Mouse (Mus musculus) kidney, embryonic 16.5 days (tissue): Measurements from ENCODE around the gene Prickle2. TPM values are rescaled to one million over a fixed set of nuclear protein-coding genes. Genes with fewer than 3 reads are reported as not detected.

Source experiments
- ATAC-seq: fragments of 200-750 bp; cut with Nextera tagmentation; 2 replicates; pipeline ENCODE4 v1.8.0; 2017; ENCODE audit warnings: moderate TSS enrichment; ENCODE audit not compliant: low FRiP score, low TSS enrichment
- H3K27ac ChIP-seq: fragments of 300-500 bp; sonication (generic); 2 replicates; pipeline ENCODE4 v1.5.1; 2014; ENCODE audit warnings: low read length
- H3K27me3 ChIP-seq: fragments of 300-500 bp; sonication (generic); 2 replicates; pipeline ENCODE4 v1.6.1; 2014; ENCODE audit warnings: low read length, control low read depth, mixed read lengths; ENCODE audit not compliant: insufficient read depth
- H3K36me3 ChIP-seq: fragments of 300-500 bp; sonication (generic); 2 replicates; pipeline ENCODE4 v1.6.1; 2014; ENCODE audit warnings: low read length, control low read depth, mixed read lengths; ENCODE audit not compliant: insufficient read depth
- H3K4me1 ChIP-seq: fragments of 300-500 bp; sonication (generic); 2 replicates; pipeline ENCODE4 v1.6.1; 2014; ENCODE audit warnings: low read length, control low read depth, mixed read lengths; ENCODE audit not compliant: insufficient read depth
- H3K4me2 ChIP-seq: fragments of 300-500 bp; sonication (generic); replicated peaks from 2 replicates; pipeline ENCODE4 v1.6.1; 2014; ENCODE audit warnings: low read depth, low read length
- H3K4me3 ChIP-seq: fragments of 300-500 bp; sonication (generic); 2 replicates; pipeline ENCODE4 v1.5.1; 2014; ENCODE audit warnings: mild to moderate bottlenecking, low read length
- H3K9ac ChIP-seq: fragments of 300-500 bp; sonication (generic); replicated peaks from 2 replicates; pipeline ENCODE4 v1.6.1; 2014; ENCODE audit warnings: low read length
- H3K9me3 ChIP-seq: fragments of 300-500 bp; sonication (generic); 2 replicates; pipeline ENCODE4 v1.6.1; 2016; ENCODE audit warnings: low read length, control low read depth
- WGBS: fragments of 180-500 bp; shearing (Covaris S2); extraction: QIAGEN DNeasy Blood & Tissue Kit; methylation state at CpG from one replicate; pipeline ENCODE4 v1.1.7; 2014; 5-methylcytosine and 5-hydroxymethylcytosine counted together
- polyA plus RNA-seq: library from polyadenylated mRNA; unstranded; fragments of >200 nt; fragmentation: Nextera tagmentation; extraction: Ambion mirVana; gene quantifications from 2 replicates; pipeline ENCODE4 v1.2.1, GENCODE M21; 2015

Prickle2 gene
- polyA plus RNA-seq, 1 experiment from 2014 or later, result 6.5 TPM

GRCm38 (mm10) chr6:92570090-92570489, 135.9 kb downstream of the Prickle2 start:
- WGBS, result 75% methylated on average over 7 of the region's 7 CpGs
- no peak for ATAC-seq
- Histone ChIP-seq H3K9me3 (no peaks in the 10 kb centered on the region), H3K27ac (no peak overlapping the region), H3K4me3 (no peak overlapping the region), H3K4me1 (no peaks in the 10 kb centered on the region), H3K27me3 (no peaks in the 10 kb centered on the region), H3K9ac (no peak overlapping the region), H3K36me3 (no peaks in the 10 kb centered on the region), H3K4me2 (no peak overlapping the region)

GRCm38 (mm10) chr6:92569283-92569682, 136.7 kb downstream of the Prickle2 start:
- 39% methylated on average over 4 of the region's 4 CpGs for WGBS
- H3K9ac ChIP-seq, result no peak overlapping the region
- H3K4me3 ChIP-seq, result no peak overlapping the region
- no peak overlapping the region for H3K27ac ChIP-seq
- H3K27me3 ChIP-seq, result no peaks in the 10 kb centered on the region
- H3K4me1 ChIP-seq, result no peaks in the 10 kb centered on the region
- no peaks in the 10 kb centered on the region for H3K36me3 ChIP-seq
- no peak overlapping the region for H3K4me2 ChIP-seq
- ATAC-seq, result no peak
- H3K9me3 ChIP-seq, result no peaks in the 10 kb centered on the region

GRCm38 (mm10) chr6:92559261-92559660, 146.7 kb downstream of the Prickle2 start:
- Histone ChIP-seq H3K9me3 (no peaks in the 10 kb centered on the region), H3K4me1 (0 out of 2 replicates have a peak, but pooled peaks cover 7% of the 10 kb centered on the region), H3K4me2 (no peak overlapping the region), H3K36me3 (no peaks in the 10 kb centered on the region), H3K4me3 (no peak overlapping the region), H3K27me3 (no peaks in the 10 kb centered on the region), H3K9ac (no peak overlapping the region), H3K27ac (no peak overlapping the region)
- 100% methylated on average over 1 of the region's 1 CpGs for WGBS
- no peak for ATAC-seq

GRCm38 (mm10) chr6:92555675-92556074, 150.3 kb downstream of the Prickle2 start:
- Histone ChIP-seq H3K27me3 (no peaks in the 10 kb centered on the region), H3K4me1 (0 out of 2 replicates have a peak, but pooled peaks cover 7% of the 10 kb centered on the region), H3K27ac (no peak overlapping the region), H3K4me3 (no peak overlapping the region), H3K9ac (no peak overlapping the region), H3K36me3 (no peaks in the 10 kb centered on the region), H3K9me3 (no peaks in the 10 kb centered on the region), H3K4me2 (no peak overlapping the region)
- no peak for ATAC-seq
- WGBS, result 63% methylated on average over 2 of the region's 2 CpGs

DNA sequence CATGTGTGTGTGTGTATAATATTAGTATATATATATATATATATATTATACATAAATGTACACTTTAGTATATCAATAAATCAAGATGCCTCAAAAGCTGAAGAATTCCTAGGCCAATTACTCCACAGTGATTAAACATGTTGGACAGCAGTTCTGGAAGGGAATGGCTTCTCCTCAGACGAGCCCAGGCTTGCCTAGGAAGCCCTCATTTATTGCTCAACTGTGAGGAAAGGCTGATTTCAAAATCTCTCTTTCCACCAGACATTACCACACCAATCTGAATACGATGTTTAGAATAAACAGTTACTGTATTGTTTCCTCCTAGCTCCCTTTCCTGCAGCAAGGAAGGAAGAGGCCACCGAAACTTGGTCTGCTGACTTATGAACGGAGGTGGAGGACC, 152.9 kb downstream of the Prickle2 start:
- 0 out of 2 replicates have a peak, but pooled peaks cover 7% of the 10 kb centered on the region for H3K4me1 ChIP-seq
- no peak overlapping the region for H3K4me2 ChIP-seq
- no peak for ATAC-seq
- H3K27ac ChIP-seq, result no peak overlapping the region
- H3K27me3 ChIP-seq, result no peaks in the 10 kb centered on the region
- no peak overlapping the region for H3K4me3 ChIP-seq
- no peaks in the 10 kb centered on the region for H3K9me3 ChIP-seq
- 89% methylated on average over 4 of the region's 4 CpGs for WGBS
- no peak overlapping the region for H3K9ac ChIP-seq
- no peaks in the 10 kb centered on the region for H3K36me3 ChIP-seq

GRCm38 (mm10) chr6:92549246-92549645, 156.7 kb downstream of the Prickle2 start:
- Histone ChIP-seq H3K4me3 (no peak overlapping the region), H3K27me3 (no peaks in the 10 kb centered on the region), H3K4me2 (no peak overlapping the region), H3K27ac (no peak overlapping the region), H3K36me3 (no peaks in the 10 kb centered on the region), H3K9me3 (no peaks in the 10 kb centered on the region), H3K9ac (no peak overlapping the region), H3K4me1 (no peaks in the 10 kb centered on the region)
- no peak for ATAC-seq
- WGBS, result 75% methylated on average over 8 of the region's 8 CpGs

DNA sequence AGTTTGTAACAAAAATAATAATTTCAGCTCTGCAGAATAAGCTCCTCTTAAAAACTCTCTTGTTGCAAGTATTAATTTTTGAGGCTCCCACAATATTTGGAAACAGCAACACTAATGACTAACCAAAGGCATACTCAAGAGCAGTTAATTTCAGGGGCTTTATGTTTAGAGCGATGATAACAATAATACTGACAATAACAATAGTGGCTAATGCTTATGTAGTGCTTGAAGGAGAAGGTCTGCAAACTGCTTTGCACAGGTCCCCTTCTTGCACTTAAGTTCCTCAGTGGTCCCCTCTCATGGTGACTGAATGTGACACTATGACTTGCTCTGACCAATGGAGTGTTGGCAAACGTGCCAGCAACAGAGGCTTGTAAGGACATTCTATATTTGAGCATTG, 160.8 kb downstream of the Prickle2 start:
- Histone ChIP-seq H3K36me3 (no peaks in the 10 kb centered on the region), H3K4me1 (peaks cover 4% of the 10 kb centered on the region; the same call in 1 of the 2 replicates), H3K9ac (no peak overlapping the region), H3K9me3 (no peaks in the 10 kb centered on the region), H3K4me3 (no peak overlapping the region), H3K4me2 (no peak overlapping the region), H3K27ac (no peak overlapping the region), H3K27me3 (no peaks in the 10 kb centered on the region)
- 88% methylated on average over 2 of the region's 2 CpGs for WGBS
- no peak for ATAC-seq

GRCm38 (mm10) chr6:92543825-92544224, 162.1 kb downstream of the Prickle2 start:
- ATAC-seq, result no peak
- WGBS, result 89% methylated on average over 4 of the region's 4 CpGs
- no peak overlapping the region for H3K4me2 ChIP-seq

GRCm38 (mm10) chr6:92542402-92543101, 163.4 kb downstream of the Prickle2 start:
- Histone ChIP-seq H3K9ac (no peak overlapping the region), H3K4me3 (no peak overlapping the region), H3K27me3 (no peaks in the 10 kb centered on the region), H3K4me1 (peaks cover 4% of the 10 kb centered on the region; the same call in 1 of the 2 replicates), H3K4me2 (no peak overlapping the region), H3K36me3 (no peaks in the 10 kb centered on the region), H3K9me3 (no peaks in the 10 kb centered on the region), H3K27ac (no peak overlapping the region; the same call in 1 of the 2 replicates)
- WGBS, result 37% methylated on average over 5 of the region's 5 CpGs
- ATAC-seq, result peak; percentile 71

More at GRCm38 (mm10) chr6:92543825-92544224, 162.1 kb downstream of the Prickle2 start:
- Histone ChIP-seq H3K9me3 (no peaks in the 10 kb centered on the region), H3K4me3 (no peak overlapping the region), H3K9ac (no peak overlapping the region), H3K27ac (no peak overlapping the region), H3K4me1 (peaks cover 4% of the 10 kb centered on the region; the same call in 1 of the 2 replicates), H3K36me3 (no peaks in the 10 kb centered on the region), H3K27me3 (no peaks in the 10 kb centered on the region)

DNA sequence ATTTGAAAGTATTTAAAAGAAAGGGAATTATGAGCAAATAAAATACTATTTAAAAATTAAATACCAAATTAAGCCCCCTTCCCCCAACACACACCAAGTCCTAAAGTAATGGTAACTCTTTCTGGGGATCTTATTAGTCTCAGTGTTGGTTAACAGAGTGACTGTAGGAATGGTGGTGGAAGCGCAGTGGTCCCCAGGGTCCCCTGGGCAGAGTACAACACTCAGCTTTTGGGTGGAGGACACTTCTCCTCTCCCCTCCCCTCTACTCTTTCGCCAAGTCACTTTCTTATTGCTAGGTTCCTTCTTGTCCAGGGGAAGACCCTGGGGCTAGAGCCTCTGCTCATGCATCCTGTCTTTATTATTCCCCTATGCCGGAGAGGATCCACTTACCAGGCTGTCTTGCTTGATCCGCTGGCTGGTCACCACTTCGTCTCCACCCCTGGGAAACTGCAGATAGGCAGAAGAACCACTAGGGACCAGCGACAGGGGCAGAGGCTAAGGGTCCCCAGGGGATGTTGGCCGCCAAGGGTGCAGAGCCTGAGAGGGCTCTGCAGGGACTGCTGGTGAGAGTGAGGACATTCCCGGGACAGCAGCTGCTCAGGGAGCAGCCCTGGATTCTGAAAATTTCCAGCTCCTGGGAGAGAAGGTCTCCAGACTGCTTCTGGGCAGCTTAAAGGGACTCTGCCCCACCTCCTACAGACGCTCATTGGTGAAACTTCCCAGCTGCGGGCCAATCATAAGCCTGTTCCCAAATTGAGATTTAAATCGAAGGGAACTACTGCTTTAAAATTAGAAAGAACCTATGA, 171.5 kb downstream of the Prickle2 start:
- no peaks in the 10 kb centered on the region for H3K9me3 ChIP-seq
- 7% methylated on average over 11 of the region's 11 CpGs for whole genome bisulfite sequencing
- peak; percentile 96 for ATAC-seq
- H3K4me2 ChIP-seq, result peak overlapping the region; percentile 56
- H3K9ac ChIP-seq, result peak overlapping the region; percentile 55
- H3K27me3 ChIP-seq, result no peaks in the 10 kb centered on the region
- peak overlapping the region; percentile 51 for H3K4me3 ChIP-seq
- no peaks in the 10 kb centered on the region for H3K36me3 ChIP-seq
- H3K27ac ChIP-seq, result peak overlapping the region; percentile 47
- peaks cover 11% of the 10 kb centered on the region for H3K4me1 ChIP-seq
